Mouse (Mus musculus) lung, postnatal 25 days (tissue): ENCODE measurements around the gene Serpina10.
A peak's percentile ranks its signal among the peaks of the same experiment; 100 is the strongest.
"Not testable (repeated sequence)": the region's sequence is repeated elsewhere in the genome, so short reads cannot be mapped to it uniquely, and the experiment has no call there.

Experiments used
- DNase-seq: peaks from one replicate; pipeline ENCODE4 v3.0.0; 2022; ENCODE audit warnings: low spot score

Gene Serpina10

DNA sequence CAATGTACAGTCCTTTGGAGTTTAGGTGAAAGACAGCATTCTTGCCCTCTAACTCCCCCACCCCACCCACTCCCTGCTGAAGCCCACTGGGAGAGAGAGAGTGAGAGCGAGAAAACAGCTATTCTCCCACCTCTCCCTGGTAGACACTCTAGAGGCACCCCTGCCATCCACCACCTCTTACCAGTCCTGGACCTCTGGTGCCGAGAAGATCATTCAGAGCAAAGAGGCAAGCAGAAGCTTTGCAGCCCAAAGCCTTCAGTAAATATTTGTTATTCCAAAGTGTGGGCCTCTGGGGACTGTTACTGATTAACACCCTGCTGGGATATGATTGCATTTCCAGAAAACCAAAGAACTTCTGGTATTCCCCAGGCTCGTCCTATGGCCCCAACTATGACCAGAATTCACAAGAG lies at the start of gene Serpina10:
TSS of gene Serpina10 (minus strand) at position 242 of the 410 bp plus-strand sequence.
- no peak for DNase-seq

GRCm38 (mm10) chr12:103679853-103680252 lies 48.6 kb upstream of the Serpina10 start:
- not testable (repeated sequence) for DNase-seq

DNA sequence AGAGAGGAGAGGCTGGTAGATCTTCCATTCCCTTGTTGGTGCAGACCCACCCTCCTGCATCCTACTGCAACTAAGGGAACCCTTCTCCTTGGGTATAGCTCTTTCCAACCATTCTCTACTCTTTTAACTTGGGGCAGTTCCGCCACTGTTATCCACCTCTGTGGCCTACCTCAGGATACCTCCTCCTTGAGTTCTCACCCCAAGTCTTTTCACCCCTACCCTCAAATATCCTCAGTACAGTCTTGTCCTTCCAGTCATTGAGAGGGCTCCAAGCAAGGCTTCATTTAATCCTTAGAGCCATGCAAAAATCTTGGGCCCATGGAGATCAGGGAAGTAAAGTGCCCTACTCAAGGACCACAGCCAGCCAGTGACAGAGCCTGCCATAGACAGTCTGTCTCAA lies 44.8 kb upstream of the Serpina10 start, which contains the start of gene Serpina16:
TSS of gene Serpina16 (minus strand) at position 101 of the 400 bp plus-strand sequence.
- DNase-seq, result no peak

GRCm38 (mm10) chr12:103673179-103673578 lies 41.9 kb upstream of the Serpina10 start:
- peak; percentile 51 for DNase-seq

- DNase-seq, result no peak
Measured at GRCm38 (mm10) chr12:103671483-103671882, 40.2 kb upstream of the Serpina10 start.

- DNase-seq, result no peak
Measured at GRCm38 (mm10) chr12:103670964-103671363, 39.7 kb upstream of the Serpina10 start.

- peak; percentile 16 for DNase-seq
Measured at GRCm38 (mm10) chr12:103670344-103670743, 39.1 kb upstream of the Serpina10 start.

DNA sequence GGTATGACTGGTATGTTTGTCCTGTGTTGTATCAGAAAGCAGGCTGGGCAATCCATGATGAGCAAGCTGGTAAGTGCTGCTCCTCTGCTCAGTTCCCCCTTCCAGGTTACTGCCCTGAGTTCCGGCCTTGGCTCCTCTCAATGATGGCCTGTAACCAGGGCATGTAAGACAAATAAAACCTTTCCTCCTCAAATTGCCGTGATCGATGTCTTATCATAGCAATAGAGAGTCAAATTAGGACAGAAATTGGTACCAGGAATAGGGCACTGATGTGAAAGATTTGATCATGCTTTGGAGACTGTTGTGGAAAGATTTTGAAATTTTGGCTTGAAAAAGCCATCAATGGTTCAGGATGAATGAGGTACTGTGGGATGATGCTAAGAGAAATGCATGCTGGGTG lies 34.0 kb upstream of the Serpina10 start:
- DNase-seq, result no peak

DNA sequence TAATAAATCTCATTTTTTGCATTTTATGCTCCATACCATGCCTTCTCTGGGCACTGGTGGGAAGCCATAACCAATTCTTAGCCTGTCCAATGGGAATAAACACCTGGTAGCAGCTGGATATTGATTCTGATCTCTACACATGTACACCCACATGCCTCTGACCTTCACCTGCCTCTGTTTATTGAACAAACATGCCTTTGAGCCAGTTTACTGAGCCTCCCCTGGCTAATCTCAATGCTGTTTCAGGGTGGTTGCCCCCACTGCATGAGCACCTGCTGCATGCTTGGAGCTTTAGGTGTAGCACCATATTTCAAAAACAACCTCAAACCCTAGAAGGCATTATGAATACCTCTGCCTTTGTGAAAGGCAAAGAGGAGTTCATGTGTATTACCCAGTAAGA lies 30.8 kb upstream of the Serpina10 start:
- DNase-seq, result not testable (repeated sequence)

DNA sequence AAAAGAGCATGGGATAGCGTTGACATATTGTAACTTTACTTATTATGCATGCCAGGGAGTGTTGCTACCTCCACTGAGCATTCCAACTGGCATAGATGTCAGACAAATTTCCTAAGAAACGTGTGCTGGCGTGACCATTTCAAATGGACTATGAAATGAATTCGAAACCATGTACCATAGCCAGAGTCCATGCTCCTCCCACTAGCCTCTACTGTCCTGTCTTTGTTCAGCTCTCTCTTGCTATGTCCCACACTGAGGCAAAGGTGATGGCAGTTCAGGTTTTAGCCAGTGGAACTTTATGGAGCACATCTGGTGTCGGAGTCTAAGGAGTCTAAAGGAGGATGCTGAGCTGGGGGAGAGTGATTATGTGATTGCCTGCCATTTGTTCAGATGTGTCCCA lies 28.8 kb upstream of the Serpina10 start:
- no peak for DNase-seq

DNA sequence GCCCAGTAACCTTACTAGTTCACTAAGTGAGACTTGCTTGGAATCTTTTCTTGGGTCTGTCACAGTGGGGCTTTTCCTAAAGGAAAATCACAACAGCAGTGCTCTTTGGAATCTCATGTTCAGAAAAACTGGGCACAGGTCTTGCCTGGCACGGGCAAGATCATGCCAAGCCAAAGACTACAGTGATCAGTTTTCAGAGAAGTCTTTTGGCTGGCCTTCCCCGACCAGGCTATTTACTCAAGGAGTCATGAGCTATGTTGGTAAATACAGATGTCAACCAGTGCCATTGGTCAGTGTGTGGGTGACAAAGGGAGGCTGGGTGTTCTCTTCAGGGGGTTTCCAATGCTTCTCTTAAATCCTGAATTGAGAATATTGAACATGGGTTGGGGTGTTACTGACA lies 27.9 kb upstream of the Serpina10 start:
- DNase-seq, result no peak

DNA sequence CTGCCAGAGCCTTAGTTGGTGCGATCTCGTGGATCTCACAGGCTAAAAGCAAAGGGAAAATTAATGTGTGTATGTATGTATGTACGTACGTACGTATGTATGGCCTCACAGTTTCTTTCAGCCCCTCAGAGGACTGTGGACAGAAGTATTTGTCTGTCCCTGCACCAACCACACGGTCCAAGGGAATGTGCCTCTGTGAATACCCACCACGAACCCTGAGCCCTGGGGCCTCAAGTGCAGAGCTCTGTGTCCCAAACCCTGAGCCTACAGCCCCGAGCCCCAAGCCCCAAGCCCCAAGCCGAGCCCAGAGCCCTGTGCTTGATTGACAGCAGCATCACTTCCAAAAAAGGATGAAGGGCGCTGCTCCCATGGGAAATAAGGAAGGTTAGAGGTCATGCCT lies 26.7 kb upstream of the Serpina10 start:
- DNase-seq, result no peak

DNA sequence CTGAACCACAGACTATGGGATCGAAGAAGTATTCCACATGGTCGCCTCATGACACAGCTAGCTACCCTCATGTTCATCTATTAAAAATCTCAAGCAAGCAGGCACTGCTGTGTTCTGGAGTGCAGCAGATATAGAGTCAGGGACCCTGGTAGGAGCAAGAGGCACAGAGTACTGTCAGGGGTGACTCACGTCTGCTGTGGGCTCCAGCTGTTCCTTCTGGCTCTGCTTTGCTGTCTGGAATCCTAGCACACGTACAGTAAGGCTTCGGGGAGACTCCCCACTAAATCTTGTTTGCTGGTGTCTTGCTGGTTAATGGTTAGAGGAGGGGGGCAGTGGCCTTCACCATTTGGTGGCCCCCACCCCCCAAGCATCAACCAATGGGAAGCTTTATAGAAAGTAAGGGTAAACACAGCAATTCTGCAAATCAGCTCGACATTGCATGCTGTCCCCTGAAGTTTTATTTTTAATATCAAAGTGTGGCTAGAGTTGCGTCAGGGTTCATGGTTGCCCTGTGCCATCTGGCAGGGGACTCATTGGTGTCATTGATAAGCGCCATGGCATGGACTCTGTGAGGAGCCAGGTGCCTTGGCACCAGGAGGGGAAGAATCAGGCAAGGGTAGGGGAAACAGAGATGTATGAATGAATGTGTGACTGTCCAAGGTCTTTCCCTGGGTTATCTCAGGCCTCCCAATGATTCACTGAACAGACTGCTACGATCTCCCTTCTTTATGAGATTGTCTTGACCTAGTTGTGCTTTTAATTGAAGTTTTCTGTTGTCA lies 25.8 kb upstream of the Serpina10 start, which contains the start of gene Serpina6:
TSS of gene Serpina6 (minus strand) at position 365 of the 779 bp plus-strand sequence.
- DNase-seq, result no peak

DNA sequence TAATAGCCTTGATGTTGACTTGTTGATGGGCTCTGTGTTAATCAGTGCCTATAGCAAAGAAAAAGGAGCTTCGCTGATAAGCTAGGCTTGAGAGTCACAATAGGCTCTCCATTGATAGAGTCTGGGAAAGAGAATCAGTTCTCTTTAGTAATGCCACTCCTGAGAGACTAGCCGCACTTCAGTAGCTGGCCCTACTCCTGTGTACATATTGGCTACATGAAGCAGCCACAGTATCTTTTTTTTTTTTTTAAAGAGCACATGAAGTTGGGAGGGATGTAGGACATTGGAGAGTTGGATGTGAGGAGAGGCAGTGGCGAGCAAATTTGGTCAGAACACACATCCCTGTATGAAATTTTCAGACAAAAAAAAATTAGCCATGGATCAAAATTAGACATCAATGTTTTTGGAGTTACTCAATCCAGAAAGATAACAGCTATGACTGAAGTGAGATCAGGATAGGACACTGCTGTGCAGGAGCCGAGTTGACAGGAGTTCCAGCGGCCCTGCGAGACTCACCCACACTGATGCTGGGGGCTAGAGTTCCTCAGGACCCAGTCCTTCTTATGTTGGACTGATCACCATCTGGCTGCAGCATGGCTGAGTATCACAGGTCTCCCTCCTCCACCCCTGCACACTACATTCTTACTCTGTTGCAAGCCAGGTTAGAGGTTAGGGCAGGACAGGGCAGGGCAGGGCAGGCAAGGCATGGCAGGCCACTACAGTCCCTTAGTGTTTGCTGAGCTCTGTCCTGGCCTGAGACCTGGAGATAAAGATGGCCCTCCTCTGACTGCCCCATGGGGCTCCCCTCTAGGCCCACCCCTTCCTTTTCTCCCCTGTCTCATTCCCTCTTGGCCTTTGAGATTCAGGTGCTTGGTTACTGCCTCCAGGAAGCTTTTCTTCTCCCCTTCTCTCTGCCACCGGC lies 24.1 kb upstream of the Serpina10 start:
- DNase-seq, result peak; percentile 54

- no peak for DNase-seq
Measured at GRCm38 (mm10) chr12:103653836-103654235, 22.6 kb upstream of the Serpina10 start.

GRCm38 (mm10) chr12:103646314-103646713 lies 15.1 kb upstream of the Serpina10 start:
- DNase-seq, result no peak

DNA sequence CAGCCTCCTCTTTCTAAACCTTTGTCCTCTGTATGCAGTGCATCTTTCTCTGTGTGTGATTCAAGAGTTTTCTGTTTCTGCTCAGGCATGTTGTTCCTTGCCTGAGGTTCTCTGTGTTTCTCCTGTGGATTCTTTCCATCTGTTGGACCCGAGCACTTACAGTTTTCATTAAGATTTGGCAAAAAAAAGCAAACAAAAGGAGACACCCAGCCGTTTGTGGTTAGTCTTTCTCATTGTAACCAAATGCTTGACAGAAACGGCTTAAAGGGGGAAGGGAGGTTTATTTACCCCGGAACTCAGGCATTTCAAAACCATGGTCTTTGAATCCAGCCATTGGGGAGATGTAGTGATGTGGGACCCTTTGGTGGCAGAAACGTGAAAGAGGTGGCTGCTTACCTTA lies 13.4 kb upstream of the Serpina10 start:
- no peak for DNase-seq

GRCm38 (mm10) chr12:103643818-103644217 lies 12.6 kb upstream of the Serpina10 start:
- no peak for DNase-seq

- peak; percentile 76 for DNase-seq
Measured at GRCm38 (mm10) chr12:103643336-103643735, 12.1 kb upstream of the Serpina10 start.

DNA sequence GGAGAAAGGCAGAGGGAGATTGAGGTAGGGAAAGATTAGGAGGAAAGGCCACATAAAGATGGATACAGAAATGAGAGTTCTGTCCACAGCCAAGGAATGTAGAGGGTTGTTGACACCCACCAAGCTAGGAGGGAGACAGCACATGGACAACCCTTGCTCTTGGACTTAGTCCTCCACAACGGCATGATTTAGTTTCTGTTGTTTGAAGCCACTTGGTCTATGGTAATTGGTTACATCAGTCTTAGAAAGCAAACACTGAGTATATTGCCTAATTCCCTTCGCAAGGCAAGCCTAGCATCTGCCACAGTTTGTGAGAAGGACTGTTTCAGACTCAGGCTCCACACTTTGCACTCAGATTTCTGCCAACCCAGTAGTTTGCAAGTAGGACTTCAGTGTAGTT lies 4.6 kb upstream of the Serpina10 start:
- DNase-seq, result no peak

- no peak for DNase-seq
Measured at GRCm38 (mm10) chr12:103634430-103634829, 3.2 kb upstream of the Serpina10 start.

DNA sequence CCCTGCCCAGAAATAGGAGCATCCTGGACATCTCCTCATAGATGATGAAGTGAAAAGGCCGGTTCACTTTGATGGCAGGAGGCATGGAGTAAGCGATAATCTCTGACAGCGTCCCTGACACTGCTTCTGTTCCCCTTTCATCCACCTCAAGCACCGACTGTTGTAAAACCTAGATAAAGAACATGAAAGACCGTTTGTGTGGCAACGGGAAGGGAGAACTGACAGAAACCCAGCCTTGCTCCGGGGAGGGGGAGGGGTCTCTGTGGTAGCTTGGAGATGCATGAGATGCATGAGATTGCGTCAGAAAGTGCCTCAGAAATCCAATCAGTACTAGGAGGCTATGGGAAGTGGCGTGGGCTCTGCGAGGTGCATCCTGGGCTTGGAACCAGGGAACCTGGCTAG lies 14.4 kb downstream of the Serpina10 start:
- DNase-seq, result no peak

GRCm38 (mm10) chr12:103615734-103616133 lies 15.5 kb downstream of the Serpina10 start:
- no peak for DNase-seq
